Mouse (Mus musculus): ENCODE results near the gene Pigb.

Pigb gene

DNA sequence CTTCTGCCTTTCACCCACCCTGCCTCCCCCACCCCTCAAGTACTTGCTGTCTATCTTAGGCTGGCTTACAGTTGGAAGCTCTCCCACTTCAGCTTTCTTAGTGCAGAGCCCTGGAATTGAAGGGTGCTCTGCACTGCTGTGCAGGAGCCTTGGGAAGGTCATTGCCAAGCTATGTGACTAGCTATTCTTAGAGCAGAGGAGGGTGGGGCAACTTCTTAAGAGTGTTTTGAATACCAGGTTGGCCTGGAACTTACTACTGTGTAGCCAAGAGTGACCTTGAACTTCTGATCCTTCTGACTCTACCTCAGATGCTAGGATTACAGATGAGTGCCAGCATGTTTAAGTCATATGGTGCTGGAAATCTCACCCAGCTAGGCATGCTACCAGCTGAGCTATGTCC lies 44.0 kb downstream of the Pigb start:
- no peak for DNase-seq (ENCODE audit: low read depth in 1 of 2, low spot score in 2 of 2)

- DNase-seq (ENCODE audit: low read depth in 1 of 2, low spot score in 2 of 2), result no peak
Observed at GRCm38 (mm10) chr9:72992576-72992975, 47.6 kb downstream of the Pigb start.

- no peak for DNase-seq (ENCODE audit: low read depth in 1 of 2, low spot score in 2 of 2)
Observed at GRCm38 (mm10) chr9:72991420-72991819, 48.8 kb downstream of the Pigb start.

DNA sequence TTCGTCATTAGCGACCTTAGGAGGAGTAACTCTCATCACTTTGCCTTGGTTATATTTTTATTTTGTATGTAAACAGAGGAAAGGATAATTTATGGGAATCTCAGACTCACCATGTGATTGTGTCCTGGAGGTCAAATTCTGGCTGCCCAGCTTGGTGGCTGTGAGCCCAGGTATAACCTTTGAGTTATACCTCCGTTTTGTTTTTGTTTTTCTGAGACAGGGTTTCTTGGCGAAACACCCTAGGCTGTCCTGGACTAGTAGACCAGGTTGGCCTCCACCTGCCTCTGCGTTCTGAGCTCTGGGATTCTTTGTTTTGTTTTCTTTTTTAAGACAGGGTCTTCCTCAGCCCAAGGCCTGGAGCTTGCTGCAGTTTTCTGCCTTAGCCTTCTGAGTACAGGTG lies 51.5 kb downstream of the Pigb start:
- DNase-seq (ENCODE audit: low read depth in 1 of 2, low spot score in 2 of 2), result no peak

DNA sequence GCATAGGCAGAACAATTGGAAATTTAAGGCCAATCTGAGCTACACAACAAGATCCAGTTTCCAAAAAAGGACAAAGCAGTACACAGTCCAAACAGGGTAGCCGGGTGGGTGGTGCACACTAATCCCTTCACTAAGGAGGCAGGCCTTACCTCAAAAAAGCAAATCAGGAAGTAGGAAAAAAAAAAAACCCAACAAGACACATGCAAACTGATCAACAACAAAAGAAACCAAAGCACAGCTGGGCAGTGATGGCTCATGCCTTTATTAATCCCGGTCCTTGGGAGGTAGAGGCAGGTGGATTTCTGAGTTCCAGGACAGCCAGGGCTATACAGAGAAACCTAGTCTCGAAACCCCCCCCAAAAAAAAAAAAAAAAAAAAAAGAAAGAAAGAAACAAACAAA lies 52.5 kb downstream of the Pigb start:
- DNase-seq (ENCODE audit: low read depth in 1 of 2, low spot score in 2 of 2), result no peak

DNA sequence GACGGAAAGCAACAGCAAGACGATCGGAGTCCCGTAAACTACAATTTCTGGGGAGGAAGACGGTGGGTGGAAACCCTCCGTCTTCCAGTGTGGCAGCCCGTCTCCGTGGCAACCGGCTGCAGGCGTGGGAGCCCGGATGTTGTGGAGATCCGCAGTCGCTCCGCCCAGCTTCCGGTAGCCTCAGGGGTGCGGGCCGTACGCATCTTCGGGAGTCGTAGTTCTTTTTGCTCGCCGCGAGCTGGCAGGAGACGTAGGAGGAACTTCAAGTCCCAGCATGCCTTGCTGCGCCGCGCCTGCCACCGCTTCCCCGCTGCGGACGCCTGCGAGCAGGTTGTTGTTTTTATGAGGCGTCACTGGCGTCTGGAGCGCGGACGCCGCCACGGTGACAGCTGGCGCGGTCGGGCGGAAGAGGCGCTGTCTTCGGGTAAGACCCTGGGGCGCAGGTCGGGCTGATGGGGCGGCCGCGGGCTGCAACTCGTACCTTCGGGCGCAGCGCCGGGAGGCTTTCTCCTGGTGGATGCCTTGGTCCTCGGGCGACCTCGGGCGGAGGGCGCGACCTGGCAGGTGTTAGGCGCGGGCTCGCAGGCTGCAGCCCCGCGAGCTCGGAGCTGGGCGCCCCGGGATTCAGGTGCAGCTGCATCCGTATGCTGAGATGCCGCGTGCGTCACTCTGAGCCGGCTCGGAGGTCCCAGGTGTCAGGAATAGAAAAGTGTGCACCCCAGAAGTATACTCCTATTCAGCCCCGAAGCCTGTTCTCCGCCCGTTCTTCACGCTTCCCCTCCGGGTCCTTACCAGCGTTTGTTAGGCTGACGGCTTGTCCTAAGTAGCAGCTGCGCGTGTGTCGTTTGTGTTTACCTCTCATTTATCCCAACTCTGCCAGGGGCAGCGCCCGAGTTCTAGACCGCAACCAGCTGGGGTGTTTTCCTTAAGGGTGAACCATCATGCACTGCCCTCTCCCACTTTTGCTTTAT lies 54.6 kb downstream of the Pigb start, which contains the start of the genes Ccpg1os and Ccpg1:
TSS of gene Ccpg1os (minus strand) at position 133 of the 971 bp plus-strand sequence.
TSS of gene Ccpg1 (plus strand) at position 180 of the 971 bp plus-strand sequence.
- DNase-seq (ENCODE audit: low read depth in 1 of 2, low spot score in 2 of 2), result peak; percentile 90 to 92

GRCm38 (mm10) chr9:72983066-72983465 lies 57.1 kb downstream of the Pigb start:
- no peak for DNase-seq (ENCODE audit: low read depth in 1 of 2, low spot score in 2 of 2)

DNA sequence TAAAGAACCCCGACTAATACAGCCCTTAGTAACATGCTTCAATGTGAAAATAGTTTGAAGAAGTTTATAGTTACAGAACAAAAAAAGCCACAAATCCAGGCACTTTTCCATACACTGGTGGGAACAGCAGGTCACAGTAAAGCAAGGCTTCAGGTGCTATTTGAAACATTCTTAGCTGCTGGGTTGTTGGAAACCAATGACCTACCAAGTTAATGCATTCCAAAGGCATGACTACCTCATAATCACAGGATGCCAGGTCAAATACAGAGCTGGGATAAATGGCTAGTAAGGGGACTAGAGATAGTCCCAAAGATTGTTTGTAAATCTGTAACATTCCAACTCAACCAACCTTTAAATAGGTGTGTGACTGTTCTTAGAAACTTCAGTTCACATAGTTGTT lies 64.9 kb downstream of the Pigb start:
- DNase-seq (ENCODE audit: low read depth in 1 of 2, low spot score in 2 of 2), result no peak

GRCm38 (mm10) chr9:72974734-72975133 lies 65.4 kb downstream of the Pigb start:
- no peak for DNase-seq (ENCODE audit: low read depth in 1 of 2, low spot score in 2 of 2)

- DNase-seq (ENCODE audit: low read depth in 1 of 2, low spot score in 2 of 2), result no peak
Observed at GRCm38 (mm10) chr9:72972984-72973383, 67.2 kb downstream of the Pigb start.

DNA sequence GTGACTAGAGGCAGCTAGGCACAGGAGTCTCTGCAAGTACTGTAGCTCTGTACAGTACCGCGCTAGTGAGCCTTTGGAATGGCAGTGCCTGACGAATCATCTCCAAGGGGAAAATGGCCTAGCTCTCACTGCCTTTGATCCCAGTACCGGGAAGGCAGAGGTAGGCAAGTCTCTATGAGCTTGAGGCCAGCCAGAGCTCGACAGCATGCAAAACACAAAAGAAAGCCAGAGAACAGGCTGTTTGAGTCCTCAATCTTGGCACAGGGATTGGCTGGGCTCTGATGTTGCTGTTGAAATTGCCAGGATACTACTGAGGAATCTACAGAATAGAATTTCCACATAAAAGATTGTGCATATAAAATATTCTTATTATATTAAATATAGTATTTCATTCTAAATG lies 67.7 kb downstream of the Pigb start:
- DNase-seq (ENCODE audit: low read depth in 1 of 2, low spot score in 2 of 2), result no peak

DNA sequence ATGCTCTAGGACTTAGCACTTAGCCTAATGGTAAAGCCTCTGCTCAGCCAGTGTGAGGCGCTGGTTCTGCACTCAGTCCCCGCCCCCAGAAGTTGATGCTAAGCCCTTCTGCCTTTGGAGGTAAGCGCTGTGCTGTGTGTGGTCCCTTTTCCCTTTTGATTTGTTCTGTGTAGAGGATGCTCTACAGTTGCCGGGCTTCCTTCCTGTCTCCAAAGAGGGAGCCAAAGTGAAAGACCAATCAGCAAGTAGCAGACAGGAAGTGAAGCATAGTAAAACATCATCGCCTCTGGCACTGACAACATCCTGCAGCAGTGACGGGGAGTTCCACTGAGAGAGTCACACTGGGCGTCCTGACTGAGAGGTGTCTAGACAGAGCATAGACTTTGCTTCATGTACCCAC lies 70.3 kb downstream of the Pigb start:
- DNase-seq (ENCODE audit: low read depth in 1 of 2, low spot score in 2 of 2), result no peak

DNA sequence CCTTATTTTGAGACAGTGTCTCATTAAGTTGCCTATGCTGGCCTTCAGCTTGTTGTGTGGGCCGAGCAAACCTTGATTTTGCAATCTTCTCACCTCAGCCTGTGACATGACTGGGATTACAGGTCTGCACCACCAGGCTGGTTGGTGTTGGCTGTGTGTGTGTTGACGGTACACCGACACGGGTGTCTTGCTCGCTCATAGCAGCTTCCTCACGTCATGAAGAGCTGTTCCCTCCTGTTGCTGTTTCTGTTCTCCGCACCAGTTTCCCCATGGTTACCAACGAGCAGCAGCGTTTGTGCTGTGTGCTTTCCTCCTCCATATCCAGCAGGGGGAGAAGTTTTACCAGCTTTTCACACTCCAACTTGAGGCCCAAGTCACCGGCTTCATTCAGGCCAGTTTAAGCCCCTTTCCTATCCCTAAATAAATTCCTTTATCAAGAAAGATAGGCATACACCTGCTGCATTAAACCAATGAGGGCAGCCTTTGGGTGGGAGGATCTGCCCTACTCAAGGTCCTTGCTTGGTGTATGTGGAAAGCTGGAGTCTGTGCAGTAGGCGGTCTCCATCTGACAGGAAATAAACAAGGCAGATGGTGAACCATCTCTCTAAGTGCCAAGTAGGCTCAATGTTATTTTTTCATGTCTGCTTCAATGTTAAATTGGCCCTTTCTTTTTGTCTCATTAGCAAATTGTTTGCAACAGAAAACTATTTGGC lies 71.7 kb downstream of the Pigb start:
- peak; percentile 50 to 61 for DNase-seq (ENCODE audit: low read depth in 1 of 2, low spot score in 2 of 2)

DNA sequence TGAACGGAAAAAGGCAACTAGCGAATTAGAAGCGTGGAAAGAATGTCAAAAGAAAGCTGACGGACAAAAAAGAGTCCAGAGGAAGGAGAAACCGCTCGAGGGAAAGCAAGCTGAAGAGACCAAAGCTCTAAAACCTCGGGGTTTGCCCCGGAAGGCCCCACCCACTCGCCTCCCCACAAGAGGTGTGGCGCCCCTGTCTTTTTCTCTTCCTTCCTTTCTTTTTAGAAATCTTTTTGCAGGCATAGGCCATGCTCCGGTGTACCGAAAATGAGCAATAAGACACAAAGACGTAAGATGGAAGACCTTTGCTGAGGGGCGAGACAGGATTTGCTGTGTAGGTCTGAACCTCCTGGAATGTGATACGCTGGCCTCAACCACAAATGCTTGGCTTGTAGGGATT lies 78.2 kb downstream of the Pigb start:
- DNase-seq (ENCODE audit: low read depth in 1 of 2, low spot score in 2 of 2), result no peak

- no peak for DNase-seq (ENCODE audit: low read depth in 1 of 2, low spot score in 2 of 2)
Observed at GRCm38 (mm10) chr9:72961346-72961745, 78.8 kb downstream of the Pigb start.

DNA sequence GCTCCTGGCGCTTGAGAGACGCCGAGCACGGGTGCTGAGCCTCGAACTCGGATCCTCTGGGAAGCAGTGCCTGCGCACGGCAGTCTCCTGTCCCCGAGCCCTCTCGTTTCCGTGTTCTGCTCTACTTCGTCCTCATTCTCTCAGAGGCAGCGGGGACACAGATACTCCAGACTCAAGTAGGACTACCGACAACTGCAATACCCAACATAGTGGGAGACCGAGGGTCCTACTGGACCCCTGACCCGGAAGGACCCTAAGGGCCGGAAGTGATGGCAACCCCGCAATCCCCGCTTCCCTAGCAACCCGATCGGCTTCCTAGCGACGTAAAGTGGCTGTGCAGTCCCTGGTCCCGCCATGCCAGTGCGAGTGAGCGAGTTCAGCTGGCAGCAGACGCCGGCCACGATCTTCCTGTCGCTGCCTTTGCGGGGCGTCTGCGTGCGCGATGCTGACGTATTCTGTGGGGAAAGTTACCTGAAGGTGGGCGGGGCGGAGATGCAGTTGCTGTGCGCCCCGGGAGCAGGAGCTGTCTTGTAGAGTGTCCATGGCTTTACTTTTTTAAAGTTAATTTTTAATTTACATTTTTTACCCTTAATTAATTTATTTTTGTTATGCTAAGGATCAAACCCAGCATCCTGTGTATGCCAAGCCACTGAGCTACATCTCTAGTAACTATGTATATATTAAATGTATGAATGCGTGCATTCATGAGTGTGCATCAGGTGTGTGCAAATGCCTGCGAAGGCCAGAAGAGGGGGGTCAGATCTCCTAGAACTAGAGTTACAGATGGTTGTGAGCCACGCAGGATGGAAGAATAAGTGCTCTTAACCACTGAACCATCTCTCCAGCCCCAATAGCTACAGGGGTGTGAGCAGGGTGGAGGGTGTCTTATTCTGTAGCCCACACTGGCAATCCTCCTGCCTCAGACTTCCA lies 81.4 kb downstream of the Pigb start, which contains the start of the genes Dyx1c1 and Gm44503:
TSS of gene Dyx1c1 (plus strand) at position 265 of the 930 bp plus-strand sequence.
TSS of gene Gm44503 (plus strand) at position 332 of the 930 bp plus-strand sequence.
- DNase-seq (ENCODE audit: low read depth in 1 of 2, low spot score in 2 of 2), result peak; percentile 46 to 75

All from monocyte, adult 2 months (primary cell).